9 mouse cellular contexts compared by ENCODE assay signal in the genomic region with DNA sequence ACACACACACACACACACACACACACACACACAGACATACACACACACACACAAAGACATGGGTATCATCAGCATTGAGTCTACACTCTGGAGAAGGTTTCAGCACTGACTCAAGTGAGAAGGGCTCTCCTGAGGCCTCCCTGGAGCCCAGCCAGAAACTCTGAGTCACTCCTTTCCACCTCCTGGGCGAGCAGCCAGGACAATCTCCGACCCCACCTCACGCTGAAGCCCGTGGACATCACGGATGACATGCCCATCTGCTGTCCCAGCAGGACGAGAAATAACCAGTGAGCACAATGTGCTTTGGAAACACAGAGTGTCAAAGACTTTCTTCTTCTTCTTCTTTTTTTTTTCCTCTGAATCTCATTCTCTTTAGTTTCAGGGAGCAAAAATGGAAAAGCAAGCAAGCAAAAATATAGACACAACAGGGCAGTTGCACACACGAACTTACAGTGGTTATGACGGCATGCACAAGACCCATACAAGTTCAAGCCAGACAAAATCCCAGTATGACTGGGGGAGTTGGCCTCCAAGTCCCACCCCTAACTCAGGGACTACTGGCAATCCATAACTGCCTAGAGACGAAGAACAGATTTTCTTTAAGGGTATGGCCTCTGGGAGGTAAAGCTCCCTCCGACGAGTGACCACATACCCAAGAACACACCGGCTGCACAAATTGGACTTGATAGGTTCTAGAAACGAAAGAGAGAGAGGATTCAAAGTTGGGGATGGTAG.
DNase-seq lines count a peak whose midpoint lies in the region; ATAC-seq and TF ChIP-seq lines count a peak whose summit lies in the region.
"Had no signal": no experiment of that assay in that cellular context is flagged by ENCODE, and none has a peak within 500 bp of the region (broad histone marks: within the 10 kb centered on the region; RNA-seq: fewer than 3 reads in every experiment).

No protein-coding gene starts in this region.

- WGBS in kidney, adult 2 months: 57% methylated on average over 13 of the region's 13 CpGs
- 69% methylated on average over 13 of the region's 13 CpGs for WGBS in kidney, embryonic 14.5 days
- 51% methylated on average over 13 of the region's 13 CpGs for WGBS in heart, embryonic 16.5 days
- 71% methylated on average over 13 of the region's 13 CpGs for WGBS in forebrain, embryonic 13.5 days
- 88% methylated on average over 13 of the region's 13 CpGs for WGBS in forebrain, embryonic 10.5 days

- no peak overlapping the region for H3K27ac ChIP-seq in kidney, adult 2 months (ENCODE audit: insufficient read depth, low read depth, low read length)
- no peak overlapping the region for H3K27ac ChIP-seq in kidney, embryonic 14.5 days (ENCODE audit: low read depth, low read length)
- H3K27ac ChIP-seq in heart, embryonic 16.5 days (ENCODE audit: low read length): no peak overlapping the region
- no peak overlapping the region for H3K27ac ChIP-seq in forebrain, embryonic 13.5 days
- no peak overlapping the region for H3K27ac ChIP-seq in forebrain, embryonic 10.5 days
- H3K27ac ChIP-seq: embryonic facial prominence, embryonic 13.5 days had no signal

- no peaks in the 10 kb centered on the region for H3K4me1 ChIP-seq in kidney, adult 2 months (ENCODE audit: control insufficient read depth, insufficient read depth, low read length)
- H3K4me1 ChIP-seq in kidney, embryonic 14.5 days (ENCODE audit: control insufficient read depth, insufficient read depth, low read length): no peaks in the 10 kb centered on the region
- H3K4me1 ChIP-seq in heart, embryonic 16.5 days (ENCODE audit: control insufficient read depth, insufficient read depth, low read length): no peaks in the 10 kb centered on the region
- 0 out of 2 replicates have a peak, but pooled peaks cover 3% of the 10 kb centered on the region for H3K4me1 ChIP-seq in forebrain, embryonic 13.5 days
- no peaks in the 10 kb centered on the region for H3K4me1 ChIP-seq in forebrain, embryonic 10.5 days
- H3K4me1 ChIP-seq: embryonic facial prominence, embryonic 13.5 days had no signal

- DNase-seq in kidney, adult 2 months: peak; percentile 38
- DNase-seq in Muller cell, postnatal 12 days (ENCODE audit: inconsistent ontology term): peak; percentile 88
- peak; percentile 97 for DNase-seq in cerebellum, adult 9-10 months
- DNase-seq in urinary bladder, adult 2 months (ENCODE audit: low spot score): peak; percentile 32
- no peak for DNase-seq in forebrain, embryonic 10.5 days (ENCODE audit: extremely low spot score, low spot score)

- H3K9me3 ChIP-seq in kidney, embryonic 14.5 days (ENCODE audit: control insufficient read depth, low read length): 0 out of 2 replicates have a peak, but pooled peaks cover 2% of the 10 kb centered on the region
- no peaks in the 10 kb centered on the region; the same call in 1 of the 2 replicates for H3K9me3 ChIP-seq in heart, embryonic 16.5 days (replicated peaks; ENCODE audit: control insufficient read depth, low read length)
- H3K9me3 ChIP-seq in forebrain, embryonic 13.5 days (replicated peaks): no peaks in the 10 kb centered on the region
- no peaks in the 10 kb centered on the region for H3K9me3 ChIP-seq in forebrain, embryonic 10.5 days
- H3K9me3 ChIP-seq: embryonic facial prominence, embryonic 13.5 days had no signal

- H3K27me3 ChIP-seq in kidney, adult 2 months (replicated peaks; ENCODE audit: control insufficient read depth, insufficient read depth, low read length): no peaks in the 10 kb centered on the region
- no peaks in the 10 kb centered on the region for H3K27me3 ChIP-seq in kidney, embryonic 14.5 days (ENCODE audit: control insufficient read depth, insufficient read depth, low read length)
- H3K27me3 ChIP-seq in heart, embryonic 16.5 days (ENCODE audit: control insufficient read depth, insufficient read depth, low read length): no peaks in the 10 kb centered on the region
- H3K27me3 ChIP-seq in forebrain, embryonic 13.5 days: no peaks in the 10 kb centered on the region
- H3K27me3 ChIP-seq in forebrain, embryonic 10.5 days (ENCODE audit: poor library complexity, severe bottlenecking): no peaks in the 10 kb centered on the region
- H3K27me3 ChIP-seq: embryonic facial prominence, embryonic 13.5 days had no signal

- no peak overlapping the region for H3K4me2 ChIP-seq in kidney, embryonic 14.5 days (replicated peaks; ENCODE audit: low read depth, low read length)
- no peak overlapping the region for H3K4me2 ChIP-seq in heart, embryonic 16.5 days (ENCODE audit: low read depth, low read length)
- no peak overlapping the region for H3K4me2 ChIP-seq in forebrain, embryonic 13.5 days
- H3K4me2 ChIP-seq: embryonic facial prominence, embryonic 13.5 days had no signal

- H3K4me3 ChIP-seq in kidney, adult 2 months (ENCODE audit: insufficient read depth, low read depth, low read length): no peak overlapping the region
- H3K4me3 ChIP-seq in kidney, embryonic 14.5 days (ENCODE audit: low read length): no peak overlapping the region
- no peak overlapping the region for H3K4me3 ChIP-seq in heart, embryonic 16.5 days (ENCODE audit: low read length)
- H3K4me3 ChIP-seq in forebrain, embryonic 13.5 days: no peak overlapping the region
- H3K4me3 ChIP-seq in forebrain, embryonic 10.5 days: no peak overlapping the region
- H3K4me3 ChIP-seq: embryonic facial prominence, embryonic 13.5 days had no signal

- H3K36me3 ChIP-seq in kidney, adult 2 months (ENCODE audit: control insufficient read depth, insufficient read depth, low read length): no peaks in the 10 kb centered on the region
- H3K36me3 ChIP-seq in kidney, embryonic 14.5 days (ENCODE audit: control insufficient read depth, insufficient read depth, low read length): no peaks in the 10 kb centered on the region
- no peaks in the 10 kb centered on the region for H3K36me3 ChIP-seq in heart, embryonic 16.5 days (ENCODE audit: control insufficient read depth, insufficient read depth)
- H3K36me3 ChIP-seq in forebrain, embryonic 13.5 days (ENCODE audit: poor library complexity, severe bottlenecking): no peaks in the 10 kb centered on the region
- no peaks in the 10 kb centered on the region for H3K36me3 ChIP-seq in forebrain, embryonic 10.5 days (replicated peaks)
- H3K36me3 ChIP-seq: embryonic facial prominence, embryonic 13.5 days had no signal

- no peak overlapping the region for H3K9ac ChIP-seq in kidney, embryonic 14.5 days (ENCODE audit: low read depth, low read length)
- no peak overlapping the region for H3K9ac ChIP-seq in heart, embryonic 16.5 days (ENCODE audit: low read length)
- H3K9ac ChIP-seq in forebrain, embryonic 13.5 days: no peak overlapping the region
- H3K9ac ChIP-seq: embryonic facial prominence, embryonic 13.5 days had no signal

- ATAC-seq in kidney, embryonic 14.5 days (ENCODE audit: low FRiP score, low TSS enrichment): no peak
- ATAC-seq in heart, embryonic 16.5 days (replicated peaks; ENCODE audit: extremely low read depth, insufficient read depth, low FRiP score): peak; percentile 65; the same call in 1 of the 2 replicates
- ATAC-seq in forebrain, embryonic 13.5 days: no peak

- TF ChIP-seq POLR2A in kidney, adult 2 months (IDR thresholded peaks at IDR 0.05; ENCODE audit: low read depth, low read length): no peak

- TF ChIP-seq CTCF in kidney, adult 2 months (conservative IDR thresholded peaks at IDR 0.05; ENCODE audit: insufficient read depth, insufficient read length, low read depth, low read length): no peak
